Mouse (Mus musculus) hindbrain, postnatal 0 days (tissue): Measurements from ENCODE around the gene P2rx5. TPM values are rescaled to one million over a fixed set of nuclear protein-coding genes. Genes with fewer than 3 reads are reported as not detected.
A peak's percentile ranks its signal among the peaks of the same experiment; 100 is the strongest.

ENCODE experiments used
- ATAC-seq: fragments of 200-750 bp; cut with Nextera tagmentation; 2 replicates; pipeline ENCODE4 v1.8.0; 2017; ENCODE audit warnings: mild to moderate bottlenecking, moderate TSS enrichment, moderate library complexity
- DNase-seq: peaks from one replicate; pipeline ENCODE4 v3.0.0-alpha.2; 2015; ENCODE audit warnings: low spot score
- H3K27ac ChIP-seq: fragments of 300-500 bp; sonication (generic); 2 replicates; pipeline ENCODE4 v1.5.1; 2014; ENCODE audit warnings: mild to moderate bottlenecking
- H3K27me3 ChIP-seq: fragments of 300-500 bp; sonication (generic); 2 replicates; pipeline ENCODE4 v1.6.1; 2014; ENCODE audit warnings: low read length, mixed read lengths; ENCODE audit not compliant: insufficient read depth
- H3K36me3 ChIP-seq: fragments of 300-500 bp; sonication (generic); 2 replicates; pipeline ENCODE4 v1.6.1; 2014; ENCODE audit warnings: low read length, mixed read lengths; ENCODE audit not compliant: insufficient read depth
- H3K4me1 ChIP-seq: fragments of 300-500 bp; sonication (generic); 2 replicates; pipeline ENCODE4 v1.6.1; 2014; ENCODE audit warnings: antibody characterized with exemption, low read length, mixed read lengths; ENCODE audit not compliant: insufficient read depth
- H3K4me2 ChIP-seq: fragments of 300-500 bp; sonication (generic); 2 replicates; pipeline ENCODE4 v1.6.1; 2014; ENCODE audit warnings: low read depth, mild to moderate bottlenecking, low read length, moderate library complexity, mixed read lengths
- H3K4me3 ChIP-seq: fragments of 300-500 bp; sonication (generic); 2 replicates; pipeline ENCODE4 v1.5.1; 2014; ENCODE audit warnings: low read length
- H3K9ac ChIP-seq: fragments of 300-500 bp; sonication (generic); replicated peaks from 2 replicates; pipeline ENCODE4 v1.6.1; 2014; ENCODE audit warnings: mild to moderate bottlenecking, low read length, moderate library complexity, mixed read lengths
- H3K9me3 ChIP-seq: fragments of 300-500 bp; sonication (generic); 2 replicates; pipeline ENCODE4 v1.6.1; 2016; ENCODE audit warnings: low read length, mixed read lengths
- CTCF ChIP-seq: IDR thresholded peaks from 2 replicates; pipeline ENCODE4 v1.5.1; 2016; ENCODE audit warnings: antibody characterized with exemption, control low read depth, low read depth
- WGBS: fragments of 180-500 bp; shearing (Covaris S2); extraction: QIAGEN DNeasy Blood & Tissue Kit; methylation state at CpG from one replicate; pipeline ENCODE4 v1.1.7; 2014; 5-methylcytosine and 5-hydroxymethylcytosine counted together
- polyA plus RNA-seq: library from polyadenylated mRNA; unstranded; fragments of >200 nt; fragmentation: Nextera tagmentation; extraction: Ambion mirVana; gene quantifications from 2 replicates; pipeline ENCODE4 v1.2.1, GENCODE M21; 2015
- total RNA-seq: library from RNA; depleted of rRNA; stranded (reverse); fragments of >200 nt; gene quantifications from 2 replicates; pipeline ENCODE4 v1.2.3, GENCODE M21; 2014

Gene P2rx5
- total and polyA plus RNA-seq, 2 experiments from 2014 or later: 0.48 to 1.2 TPM

DNA sequence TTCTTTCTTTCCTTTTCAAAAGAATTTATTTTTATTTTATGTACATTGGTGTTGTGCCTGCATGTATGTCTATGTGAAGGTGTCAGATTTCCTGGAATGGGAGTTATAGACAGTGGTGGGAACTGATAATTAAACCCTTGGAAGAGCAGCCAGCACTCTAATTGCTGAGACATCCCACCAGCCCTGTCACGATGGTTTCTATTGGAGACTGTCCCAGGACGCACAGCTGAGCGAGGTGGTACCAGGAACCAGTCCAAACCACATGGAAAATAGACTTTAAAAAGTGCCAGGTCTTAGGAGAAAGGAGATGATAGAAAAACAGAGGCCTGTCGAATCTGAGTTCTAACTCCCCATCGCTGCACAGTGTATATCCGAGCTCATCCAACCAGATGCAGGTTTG is 5.2 kb upstream of the P2rx5 start:
- Histone ChIP-seq H3K27ac (no peak overlapping the region), H3K36me3 (no peaks in the 10 kb centered on the region), H3K4me3 (no peak overlapping the region), H3K9me3 (no peaks in the 10 kb centered on the region), H3K27me3 (no peaks in the 10 kb centered on the region), H3K9ac (no peak overlapping the region), H3K4me1 (no peaks in the 10 kb centered on the region), H3K4me2 (no peak overlapping the region)
- no peak for TF ChIP-seq CTCF
- ATAC-seq (no peak), DNase-seq (no peak)
- 60% methylated on average over 6 of the region's 6 CpGs for WGBS

GRCm38 (mm10) chr11:73160811-73161200 is 585 bp downstream of the P2rx5 start:
- peak overlapping the region; percentile 47 for H3K4me3 ChIP-seq
- no peaks in the 10 kb centered on the region for H3K27me3 ChIP-seq
- DNase-seq (no peak), ATAC-seq (0 out of 2 replicates have a peak, but pooled peaks have one; percentile 12)
- H3K36me3 ChIP-seq: no peaks in the 10 kb centered on the region
- H3K9ac ChIP-seq: no peak overlapping the region
- no peak for TF ChIP-seq CTCF
- 30% methylated on average over 6 of the region's 6 CpGs for WGBS
- 0 out of 2 replicates have a peak, but pooled peaks cover 6% of the 10 kb centered on the region for H3K4me1 ChIP-seq
- peak overlapping the region; percentile 88 for H3K4me2 ChIP-seq
- no peak overlapping the region for H3K27ac ChIP-seq
- H3K9me3 ChIP-seq: no peaks in the 10 kb centered on the region

DNA sequence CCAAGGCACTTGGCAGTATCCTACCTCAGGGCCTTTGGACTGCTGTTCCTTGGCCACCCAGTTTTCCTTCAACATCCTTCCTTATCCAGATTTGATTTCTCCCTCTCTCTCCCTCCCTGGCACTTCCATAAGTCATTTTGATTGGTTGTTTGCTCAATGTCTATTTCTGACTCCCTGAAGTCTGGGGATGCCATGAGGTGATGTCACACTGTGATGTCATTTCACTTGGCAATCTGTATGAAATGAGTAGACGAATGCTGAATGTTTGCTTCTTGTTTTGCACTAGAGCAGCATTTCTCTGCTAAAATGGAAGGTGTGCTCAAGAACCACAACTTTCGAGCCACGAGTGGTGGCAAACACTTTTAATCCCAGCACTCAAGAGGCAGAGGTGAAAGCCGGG is 1.4 kb downstream of the P2rx5 start:
- no peak for ATAC-seq
- H3K9me3 ChIP-seq: no peaks in the 10 kb centered on the region
- no peaks in the 10 kb centered on the region for H3K27me3 ChIP-seq
- H3K36me3 ChIP-seq: no peaks in the 10 kb centered on the region
- H3K4me3 ChIP-seq: no peak overlapping the region
- no peak for TF ChIP-seq CTCF
- H3K4me2 ChIP-seq: no peak overlapping the region
- no peak overlapping the region for H3K27ac ChIP-seq
- DNase-seq: no peak
- WGBS: 94% methylated on average over 4 of the region's 4 CpGs
- 0 out of 2 replicates have a peak, but pooled peaks cover 6% of the 10 kb centered on the region for H3K4me1 ChIP-seq
- H3K9ac ChIP-seq: no peak overlapping the region

GRCm38 (mm10) chr11:73162284-73162683 is 2.1 kb downstream of the P2rx5 start:
- H3K36me3 ChIP-seq: no peaks in the 10 kb centered on the region
- WGBS: 73% methylated on average over 5 of the region's 5 CpGs
- H3K4me2 ChIP-seq: no peak overlapping the region
- DNase-seq (no peak), ATAC-seq (no peak)
- no peaks in the 10 kb centered on the region for H3K9me3 ChIP-seq
- no peaks in the 10 kb centered on the region for H3K27me3 ChIP-seq
- no peak for TF ChIP-seq CTCF
- H3K4me1 ChIP-seq: 0 out of 2 replicates have a peak, but pooled peaks cover 6% of the 10 kb centered on the region
- no peak overlapping the region for H3K9ac ChIP-seq
- H3K4me3 ChIP-seq: no peak overlapping the region
- H3K27ac ChIP-seq: no peak overlapping the region

DNA sequence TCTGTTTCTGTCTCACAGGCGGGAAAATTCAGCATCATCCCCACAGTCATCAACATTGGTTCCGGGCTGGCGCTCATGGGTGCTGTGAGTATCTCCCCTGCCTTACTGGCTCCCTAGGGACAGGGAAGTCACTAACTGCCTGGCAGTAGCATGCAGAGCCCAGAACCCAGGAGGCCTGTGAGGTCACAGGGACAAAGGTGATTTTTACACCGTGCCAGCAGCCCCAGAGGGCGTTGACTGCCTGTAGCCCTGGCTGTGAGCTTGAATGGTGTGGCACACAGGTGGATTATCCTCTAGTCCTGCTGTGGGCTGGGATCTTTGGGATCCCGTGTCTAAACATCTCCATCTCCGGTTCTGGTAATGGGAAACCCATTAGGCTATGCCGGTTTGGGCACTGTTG is 7.8 kb downstream of the P2rx5 start:
- no peak overlapping the region for H3K9ac ChIP-seq
- no peaks in the 10 kb centered on the region for H3K9me3 ChIP-seq
- no peak overlapping the region for H3K4me2 ChIP-seq
- H3K27ac ChIP-seq: no peak overlapping the region
- DNase-seq (no peak), ATAC-seq (no peak)
- H3K4me3 ChIP-seq: no peak overlapping the region
- no peaks in the 10 kb centered on the region for H3K27me3 ChIP-seq
- no peaks in the 10 kb centered on the region for H3K36me3 ChIP-seq
- WGBS: 85% methylated on average over 8 of the region's 8 CpGs
- TF ChIP-seq CTCF: no peak
- H3K4me1 ChIP-seq: no peaks in the 10 kb centered on the region

- Histone ChIP-seq H3K27me3 (no peaks in the 10 kb centered on the region), H3K36me3 (no peaks in the 10 kb centered on the region), H3K4me2 (no peak overlapping the region), H3K27ac (no peak overlapping the region), H3K9ac (no peak overlapping the region), H3K9me3 (no peaks in the 10 kb centered on the region), H3K4me3 (no peak overlapping the region), H3K4me1 (no peaks in the 10 kb centered on the region)
- no peak for TF ChIP-seq CTCF
- WGBS: 79% methylated on average over 6 of the region's 6 CpGs
- ATAC-seq: no peak
- DNase-seq: no peak
These were observed 8.4 kb downstream of the P2rx5 start for GRCm38 (mm10) chr11:73168576-73168975.

- 48% methylated on average over 4 of the region's 4 CpGs for WGBS
- peak; percentile 39; the same call in 1 of the 2 replicates for ATAC-seq
- Histone ChIP-seq H3K9me3 (no peaks in the 10 kb centered on the region), H3K9ac (no peak overlapping the region), H3K27me3 (no peaks in the 10 kb centered on the region), H3K4me2 (no peak overlapping the region), H3K27ac (no peak overlapping the region), H3K4me1 (no peaks in the 10 kb centered on the region), H3K4me3 (no peak overlapping the region), H3K36me3 (no peaks in the 10 kb centered on the region)
- peak; percentile 65 for DNase-seq
- TF ChIP-seq CTCF: peak; percentile 82
These were observed 9.0 kb downstream of the P2rx5 start for GRCm38 (mm10) chr11:73169231-73169630.
